Mouse (Mus musculus): Measurements from ENCODE around the gene Camkmt. TPM values are rescaled to one million over a fixed set of nuclear protein-coding genes. Genes with fewer than 3 reads are reported as not detected.

Camkmt gene
- polyA plus RNA-seq, 1 experiment = 3.4 TPM

DNA sequence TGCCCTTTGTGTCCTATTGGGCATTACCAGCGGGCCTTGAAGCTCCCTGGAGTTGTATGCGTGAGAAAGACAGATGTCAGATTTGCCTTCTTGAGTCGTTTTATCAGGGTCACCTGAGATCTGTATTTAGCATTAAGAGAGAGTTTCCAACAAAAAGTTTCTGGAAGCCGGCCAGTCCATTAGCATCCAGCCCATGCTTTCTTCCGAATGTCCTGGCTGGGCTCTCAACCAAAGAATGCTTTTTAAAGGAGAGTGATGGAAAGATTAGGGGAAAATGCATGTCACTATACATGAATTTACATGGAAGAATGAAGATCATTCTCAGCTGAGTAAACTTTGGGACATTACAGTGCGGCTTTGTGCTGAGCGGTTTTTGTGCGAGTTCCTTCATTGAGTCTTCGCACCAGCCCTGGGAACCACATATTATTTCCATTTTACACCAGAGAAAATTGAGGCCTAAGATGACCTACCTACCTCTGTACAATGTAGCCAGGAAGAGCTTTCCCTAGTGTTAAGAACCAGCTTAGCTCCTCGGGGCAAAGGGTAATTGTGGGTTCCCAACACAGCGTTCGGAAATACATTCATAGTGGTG is 176.6 kb downstream of the Camkmt start:
- no peak overlapping the region for H3K4me3 ChIP-seq (ENCODE audit: control insufficient read depth, insufficient read depth, low read length)
- TF ChIP-seq POLR2A (IDR thresholded peaks at IDR 0.05; ENCODE audit: control insufficient read depth, extremely low read depth, insufficient read depth, low read length, poor library complexity) = no peak
- no peaks in the 10 kb centered on the region for H3K27me3 ChIP-seq (ENCODE audit: control insufficient read depth, insufficient read depth, low read length)
- H3K4me1 ChIP-seq (replicated peaks; ENCODE audit: control insufficient read depth, insufficient read depth, low read length) = no peaks in the 10 kb centered on the region
- no peak for DNase-seq
- 92% methylated on average over 12 of the region's 12 CpGs for WGBS
- H3K36me3 ChIP-seq (ENCODE audit: control insufficient read depth, insufficient read depth, low read length) = no peaks in the 10 kb centered on the region
- no peak overlapping the region for H3K27ac ChIP-seq (ENCODE audit: control insufficient read depth, insufficient read depth, low read length)

DNA sequence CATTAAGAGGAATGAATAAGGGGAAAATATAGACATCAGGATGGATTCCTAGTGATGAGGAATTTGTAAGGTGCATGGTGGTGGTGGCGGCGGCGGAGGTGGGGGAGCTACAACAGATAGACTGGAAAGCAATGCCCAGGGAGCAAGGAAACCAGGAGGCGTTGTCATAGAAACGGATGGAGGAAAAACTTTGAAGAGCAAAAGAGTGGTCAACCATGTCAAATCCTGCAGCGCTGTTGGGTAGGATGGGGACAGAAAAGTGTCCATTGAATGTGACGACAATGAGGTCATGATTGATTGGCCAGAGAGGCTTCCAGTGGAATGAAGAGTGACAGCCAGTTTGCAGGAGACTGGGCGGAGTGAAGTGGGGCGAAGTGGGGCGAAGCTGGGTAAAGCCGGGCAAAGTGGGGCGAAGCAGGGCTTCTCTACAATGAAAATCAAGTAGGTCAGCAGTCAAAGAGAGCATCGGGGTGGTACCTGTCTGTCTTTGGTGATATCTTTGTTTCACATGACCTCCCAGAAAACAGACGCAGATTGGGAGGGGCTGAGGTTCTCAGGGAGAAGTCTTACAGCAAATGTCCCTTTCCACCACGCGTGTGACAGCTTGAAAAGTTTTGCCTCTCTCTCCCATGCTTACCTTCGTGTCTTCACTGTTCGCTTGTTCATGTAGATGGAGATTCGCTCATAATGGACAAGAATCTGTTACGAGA is 181.3 kb downstream of the Camkmt start:
- Histone ChIP-seq H3K27ac (ENCODE audit: control insufficient read depth, insufficient read depth, low read length) (no peak overlapping the region), H3K4me1 (replicated peaks; ENCODE audit: control insufficient read depth, insufficient read depth, low read length) (no peaks in the 10 kb centered on the region), H3K36me3 (ENCODE audit: control insufficient read depth, insufficient read depth, low read length) (no peaks in the 10 kb centered on the region), H3K4me3 (ENCODE audit: control insufficient read depth, insufficient read depth, low read length) (no peak overlapping the region), H3K27me3 (ENCODE audit: control insufficient read depth, insufficient read depth, low read length) (no peaks in the 10 kb centered on the region)
- TF ChIP-seq POLR2A (IDR thresholded peaks at IDR 0.05; ENCODE audit: control insufficient read depth, extremely low read depth, insufficient read depth, low read length, poor library complexity) = no peak
- TF ChIP-seq CTCF (IDR thresholded peaks at IDR 0.05; ENCODE audit: borderline replicate concordance, control insufficient read depth, extremely low read depth, insufficient read depth, low read length, poor library complexity) = no peak
- no peak for DNase-seq
- WGBS = 95% methylated on average over 20 of the region's 20 CpGs

DNA sequence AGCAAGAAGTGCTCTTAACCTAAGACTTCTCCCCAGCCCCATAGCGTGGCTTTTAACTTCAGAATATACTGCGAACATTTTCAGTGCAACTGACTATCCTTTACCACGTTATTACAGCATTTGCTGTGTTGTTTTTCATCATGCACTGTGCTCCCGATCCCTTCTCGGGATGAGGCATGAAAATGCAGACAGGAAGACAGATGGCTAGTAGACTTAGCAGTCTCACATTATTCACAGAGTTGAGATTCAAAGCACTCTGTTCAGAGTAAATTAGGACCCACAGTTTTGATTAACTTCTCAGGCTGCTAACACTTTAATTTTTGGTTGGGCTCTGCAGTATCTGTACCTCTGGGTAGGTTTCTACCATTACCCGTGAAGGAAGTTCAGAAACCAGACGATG is 189.4 kb downstream of the Camkmt start:
- DNase-seq = no peak
- WGBS = 93% methylated on average over 7 of the region's 7 CpGs

DNA sequence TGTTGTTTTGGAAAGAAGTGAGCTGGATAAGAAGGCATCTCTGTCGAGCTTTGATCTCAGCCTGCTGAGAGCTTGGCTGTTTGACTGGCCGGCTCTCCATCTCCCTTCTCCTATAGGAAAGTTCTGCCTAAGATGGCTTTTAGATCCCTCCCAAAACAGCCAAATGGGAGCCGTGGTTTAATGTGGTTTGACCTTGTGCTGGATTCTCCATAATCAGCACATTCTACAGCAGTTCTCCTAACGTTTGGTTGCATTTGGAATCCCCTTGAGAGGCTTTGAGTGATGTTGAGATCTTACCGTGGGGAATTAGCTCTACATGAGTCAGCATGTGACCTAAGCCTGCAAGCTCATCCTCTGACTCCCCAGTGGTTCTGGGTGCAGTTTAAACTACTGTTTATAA is 192.1 kb downstream of the Camkmt start:
- Histone ChIP-seq H3K4me3 (ENCODE audit: control insufficient read depth, insufficient read depth, low read length) (no peak overlapping the region), H3K27ac (ENCODE audit: control insufficient read depth, insufficient read depth, low read length) (no peak overlapping the region), H3K4me1 (replicated peaks; ENCODE audit: control insufficient read depth, insufficient read depth, low read length) (no peaks in the 10 kb centered on the region), H3K36me3 (ENCODE audit: control insufficient read depth, insufficient read depth, low read length) (no peaks in the 10 kb centered on the region), H3K27me3 (ENCODE audit: control insufficient read depth, insufficient read depth, low read length) (no peaks in the 10 kb centered on the region)
- 81% methylated on average over 5 of the region's 5 CpGs for WGBS
- no peak for TF ChIP-seq POLR2A (IDR thresholded peaks at IDR 0.05; ENCODE audit: control insufficient read depth, extremely low read depth, insufficient read depth, low read length, poor library complexity)
- no peak for DNase-seq

More for the DNA sequence above, 189.4 kb downstream of the Camkmt start:
- no peaks in the 10 kb centered on the region for H3K4me1 ChIP-seq (replicated peaks; ENCODE audit: control insufficient read depth, insufficient read depth, low read length)
- no peaks in the 10 kb centered on the region for H3K27me3 ChIP-seq (ENCODE audit: control insufficient read depth, insufficient read depth, low read length)
- no peak overlapping the region for H3K4me3 ChIP-seq (ENCODE audit: control insufficient read depth, insufficient read depth, low read length)
- no peaks in the 10 kb centered on the region for H3K36me3 ChIP-seq (ENCODE audit: control insufficient read depth, insufficient read depth, low read length)
- TF ChIP-seq POLR2A (IDR thresholded peaks at IDR 0.05; ENCODE audit: control insufficient read depth, extremely low read depth, insufficient read depth, low read length, poor library complexity) = no peak
- no peak for TF ChIP-seq CTCF (IDR thresholded peaks at IDR 0.05; ENCODE audit: borderline replicate concordance, control insufficient read depth, extremely low read depth, insufficient read depth, low read length, poor library complexity)
- H3K27ac ChIP-seq (ENCODE audit: control insufficient read depth, insufficient read depth, low read length) = no peak overlapping the region

DNA sequence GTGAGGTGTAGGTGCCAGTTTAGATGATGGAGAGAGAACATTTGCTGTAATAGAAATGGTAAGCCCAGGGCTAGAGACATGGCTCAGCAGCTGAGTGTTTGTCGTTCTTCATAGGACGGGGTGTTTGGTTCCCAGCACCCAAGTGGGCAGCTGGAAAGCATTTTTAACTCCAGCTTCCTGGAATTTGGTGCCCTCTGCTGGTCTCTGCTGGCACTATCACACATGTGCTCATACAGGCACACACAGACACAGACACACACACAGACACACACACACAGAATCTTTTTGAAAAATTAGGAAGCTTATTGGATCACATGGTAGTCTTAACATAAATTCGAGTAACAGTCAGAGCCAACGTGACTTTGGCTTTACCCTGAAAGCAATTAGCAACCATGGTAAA is 200.8 kb downstream of the Camkmt start:
- WGBS = over 99% methylated on average over 4 of the region's 4 CpGs
- Histone ChIP-seq H3K27me3 (ENCODE audit: control insufficient read depth, insufficient read depth, low read length) (no peaks in the 10 kb centered on the region), H3K27ac (ENCODE audit: control insufficient read depth, insufficient read depth, low read length) (no peak overlapping the region), H3K4me1 (replicated peaks; ENCODE audit: control insufficient read depth, insufficient read depth, low read length) (no peaks in the 10 kb centered on the region), H3K4me3 (ENCODE audit: control insufficient read depth, insufficient read depth, low read length) (no peak overlapping the region), H3K36me3 (ENCODE audit: control insufficient read depth, insufficient read depth, low read length) (no peaks in the 10 kb centered on the region)
- no peak for TF ChIP-seq CTCF (IDR thresholded peaks at IDR 0.05; ENCODE audit: borderline replicate concordance, control insufficient read depth, extremely low read depth, insufficient read depth, low read length, poor library complexity)
- TF ChIP-seq POLR2A (IDR thresholded peaks at IDR 0.05; ENCODE audit: control insufficient read depth, extremely low read depth, insufficient read depth, low read length, poor library complexity) = no peak
- DNase-seq = no peak

DNA sequence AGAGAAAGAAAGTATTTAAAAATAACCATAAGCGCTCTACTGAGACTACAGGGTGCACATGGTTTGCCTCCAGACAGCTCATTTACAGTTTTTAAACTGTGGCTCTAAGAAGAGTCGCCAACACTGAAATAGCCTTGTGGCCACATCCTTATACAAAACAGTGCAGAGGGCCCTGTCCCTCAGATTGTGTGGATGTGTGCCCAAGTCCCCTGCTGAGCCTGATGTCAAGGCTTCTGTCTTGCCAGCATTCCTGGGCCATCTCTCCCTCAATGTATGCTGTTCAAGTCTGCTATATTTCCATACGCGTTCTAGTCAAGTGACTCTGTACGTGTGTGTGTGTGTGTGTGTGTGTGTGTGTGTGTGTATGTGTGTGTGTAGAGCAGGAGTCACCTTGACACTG is 201.2 kb downstream of the Camkmt start:
- H3K27me3 ChIP-seq (ENCODE audit: control insufficient read depth, insufficient read depth, low read length) = no peaks in the 10 kb centered on the region
- TF ChIP-seq CTCF (IDR thresholded peaks at IDR 0.05; ENCODE audit: borderline replicate concordance, control insufficient read depth, extremely low read depth, insufficient read depth, low read length, poor library complexity) = no peak
- no peak for TF ChIP-seq POLR2A (IDR thresholded peaks at IDR 0.05; ENCODE audit: control insufficient read depth, extremely low read depth, insufficient read depth, low read length, poor library complexity)
- 93% methylated on average over 5 of the region's 5 CpGs for WGBS
- H3K27ac ChIP-seq (ENCODE audit: control insufficient read depth, insufficient read depth, low read length) = no peak overlapping the region
- DNase-seq = no peak
- no peak overlapping the region for H3K4me3 ChIP-seq (ENCODE audit: control insufficient read depth, insufficient read depth, low read length)
- H3K4me1 ChIP-seq (replicated peaks; ENCODE audit: control insufficient read depth, insufficient read depth, low read length) = no peaks in the 10 kb centered on the region
- no peaks in the 10 kb centered on the region for H3K36me3 ChIP-seq (ENCODE audit: control insufficient read depth, insufficient read depth, low read length)

DNA sequence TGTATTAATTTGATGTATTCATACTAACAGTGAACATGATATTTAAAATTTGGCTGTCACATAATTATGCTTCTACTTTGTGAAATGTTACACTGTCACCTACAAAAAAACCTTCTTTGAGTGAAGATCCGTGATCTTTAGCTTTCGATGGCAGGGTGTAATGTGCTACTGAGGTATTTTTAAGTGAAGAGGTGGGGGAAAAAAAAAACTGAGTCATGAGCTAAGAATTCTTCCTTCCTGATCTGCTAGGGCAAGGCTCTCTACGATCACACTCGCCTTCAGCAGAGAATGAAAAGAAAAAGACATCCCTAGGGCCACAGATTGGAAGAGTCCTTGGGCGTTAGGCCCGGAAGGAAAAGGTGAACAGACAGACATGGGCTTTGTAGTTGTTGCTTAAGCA is 201.9 kb downstream of the Camkmt start:
- Histone ChIP-seq H3K27me3 (ENCODE audit: control insufficient read depth, insufficient read depth, low read length) (no peaks in the 10 kb centered on the region), H3K27ac (ENCODE audit: control insufficient read depth, insufficient read depth, low read length) (no peak overlapping the region), H3K36me3 (ENCODE audit: control insufficient read depth, insufficient read depth, low read length) (no peaks in the 10 kb centered on the region), H3K4me1 (replicated peaks; ENCODE audit: control insufficient read depth, insufficient read depth, low read length) (no peaks in the 10 kb centered on the region), H3K4me3 (ENCODE audit: control insufficient read depth, insufficient read depth, low read length) (no peak overlapping the region)
- DNase-seq = no peak
- WGBS = 88% methylated on average over 6 of the region's 6 CpGs
- TF ChIP-seq CTCF (IDR thresholded peaks at IDR 0.05; ENCODE audit: borderline replicate concordance, control insufficient read depth, extremely low read depth, insufficient read depth, low read length, poor library complexity) = no peak
- no peak for TF ChIP-seq POLR2A (IDR thresholded peaks at IDR 0.05; ENCODE audit: control insufficient read depth, extremely low read depth, insufficient read depth, low read length, poor library complexity)

All from thymus, adult 2 months (tissue).